Mouse (Mus musculus) embryonic facial prominence, embryonic 12.5 days (tissue): ENCODE results near the gene Gm973. TPM values are rescaled to one million over a fixed set of nuclear protein-coding genes. Genes with fewer than 3 reads are reported as not detected.

Experiments used
- ATAC-seq: fragments of 200-750 bp; cut with Nextera tagmentation; 2 replicates; pipeline ENCODE4 v1.8.0; 2017; ENCODE audit not compliant: insufficient number of reproducible peaks, insufficient read depth, low FRiP score, low TSS enrichment
- H3K27ac ChIP-seq: fragments of 300-500 bp; sonication (generic); 2 replicates; pipeline ENCODE4 v1.5.1; 2016; ENCODE audit warnings: mild to moderate bottlenecking
- H3K27me3 ChIP-seq: fragments of 300-500 bp; sonication (generic); 2 replicates; pipeline ENCODE4 v1.6.1; 2016; ENCODE audit warnings: mild to moderate bottlenecking, moderate library complexity
- H3K36me3 ChIP-seq: fragments of 300-500 bp; sonication (generic); 2 replicates; pipeline ENCODE4 v1.6.1; 2016; ENCODE audit warnings: mild to moderate bottlenecking
- H3K4me1 ChIP-seq: fragments of 300-500 bp; sonication (generic); 2 replicates; pipeline ENCODE4 v1.6.1; 2016
- H3K4me2 ChIP-seq: fragments of 300-500 bp; sonication (generic); replicated peaks from 2 replicates; pipeline ENCODE4 v1.6.1; 2016; ENCODE audit warnings: mild to moderate bottlenecking, moderate library complexity
- H3K4me3 ChIP-seq: fragments of 300-500 bp; sonication (generic); 2 replicates; pipeline ENCODE4 v1.5.1; 2016; ENCODE audit warnings: mild to moderate bottlenecking
- H3K9ac ChIP-seq: fragments of 300-500 bp; sonication (generic); 2 replicates; pipeline ENCODE4 v1.6.1; 2016; ENCODE audit warnings: mild to moderate bottlenecking, moderate library complexity
- H3K9me3 ChIP-seq: fragments of 300-500 bp; sonication (generic); 2 replicates; pipeline ENCODE4 v1.6.1; 2016; ENCODE audit warnings: mild to moderate bottlenecking, moderate library complexity
- WGBS: fragments of 180-500 bp; shearing (Covaris S2); methylation state at CpG from one replicate; pipeline ENCODE4 v1.1.7; 2016; 5-methylcytosine and 5-hydroxymethylcytosine counted together
- polyA plus RNA-seq: library from polyadenylated mRNA; unstranded; fragments of >200 nt; fragmentation: Nextera tagmentation; extraction: Ambion mirVana; gene quantifications from 2 replicates; pipeline ENCODE4 v1.2.1, GENCODE M21; 2016

Gm973 gene
- polyA plus RNA-seq, 1 experiment from 2014 or later = 0.82 TPM

DNA sequence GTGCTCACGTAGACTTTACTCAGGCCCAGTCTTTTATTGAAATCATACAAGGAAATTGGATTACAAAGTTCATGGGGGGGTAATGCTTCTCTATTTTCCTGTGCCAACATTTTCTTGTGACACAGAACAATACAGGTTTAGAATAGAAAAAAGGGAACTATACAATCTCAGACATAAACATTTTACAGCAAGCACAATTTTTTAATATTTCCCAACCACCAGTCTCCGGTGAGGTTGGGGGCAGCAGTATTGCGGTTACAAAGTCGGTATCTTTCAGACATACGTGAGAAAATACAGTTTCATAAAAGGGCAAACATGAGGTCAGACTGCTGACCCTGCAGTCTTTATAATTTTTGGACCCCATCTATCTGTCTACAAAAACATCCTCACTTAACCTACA is 20.1 kb upstream of the Gm973 start:
- Histone ChIP-seq H3K4me1 (peaks cover 26% of the 10 kb centered on the region), H3K9ac (no peak overlapping the region), H3K9me3 (no peaks in the 10 kb centered on the region), H3K4me3 (no peak overlapping the region), H3K27me3 (no peaks in the 10 kb centered on the region), H3K4me2 (no peak overlapping the region), H3K36me3 (0 out of 2 replicates have a peak, but pooled peaks cover 2% of the 10 kb centered on the region), H3K27ac (no peak overlapping the region)
- ATAC-seq = no peak
- 88% methylated on average over 5 of the region's 5 CpGs for WGBS

DNA sequence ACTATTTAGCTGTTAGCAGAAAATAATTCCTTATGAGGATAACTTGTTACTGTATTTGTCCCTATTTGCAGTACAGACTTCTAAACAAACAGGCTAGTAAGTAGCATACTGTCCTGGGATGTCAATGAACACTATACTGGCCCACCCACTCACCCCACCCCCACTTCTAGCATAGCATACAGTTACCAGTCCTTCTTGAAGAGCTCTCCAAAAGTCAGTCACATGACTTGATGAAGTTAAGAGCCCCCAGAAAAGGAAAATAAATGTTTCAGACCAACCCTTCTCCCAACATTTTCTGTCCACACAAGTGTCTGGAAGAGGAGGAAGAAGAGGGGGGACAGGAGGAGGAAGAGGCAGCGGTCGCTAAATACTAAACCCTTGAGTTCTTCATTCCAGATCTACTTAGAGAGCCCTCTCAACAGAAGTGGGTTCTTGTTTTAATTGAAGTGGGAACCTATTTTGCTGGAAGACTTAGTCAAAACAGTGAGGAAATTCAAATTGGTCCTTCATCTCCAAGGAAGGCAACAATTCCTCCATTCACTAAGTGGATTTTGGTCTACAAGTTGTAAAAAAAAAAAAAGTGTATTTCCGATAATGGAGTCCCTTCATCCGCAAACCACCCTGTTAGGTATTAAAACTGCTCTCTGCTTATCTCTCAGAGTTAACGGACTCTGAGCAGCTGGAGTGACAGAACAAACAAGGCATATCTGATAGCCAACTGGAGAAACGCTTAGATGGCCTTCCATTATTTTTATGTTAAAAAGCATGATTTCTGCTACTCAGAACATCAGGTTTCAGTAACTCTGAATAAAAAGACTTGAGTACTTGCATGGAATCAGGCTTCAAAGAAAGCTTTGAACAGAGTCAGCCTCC is 18.1 kb upstream of the Gm973 start:
- no peaks in the 10 kb centered on the region for H3K36me3 ChIP-seq
- 76% methylated on average over 6 of the region's 6 CpGs for WGBS
- ATAC-seq = no peak

DNA sequence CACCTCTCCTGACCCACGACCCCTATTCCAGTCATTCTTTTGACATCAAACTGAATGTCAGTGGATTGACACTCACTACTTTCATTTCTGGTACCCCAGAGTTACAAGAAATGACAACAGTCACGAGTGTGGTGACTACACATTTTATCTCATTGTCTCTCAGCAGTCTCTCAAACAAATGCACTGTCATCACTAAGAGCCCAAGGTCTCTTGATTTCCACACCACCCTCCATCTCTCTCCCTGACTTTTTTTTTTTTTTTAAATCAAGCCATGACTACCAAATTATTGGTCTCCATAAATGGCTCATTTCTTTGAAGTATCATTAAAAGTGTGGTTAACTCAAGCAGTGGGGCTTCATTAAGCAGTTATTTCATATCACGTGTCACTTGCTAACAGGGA is 16.7 kb upstream of the Gm973 start:
- ATAC-seq = no peak
- H3K4me3 ChIP-seq = no peak overlapping the region
- H3K36me3 ChIP-seq = no peaks in the 10 kb centered on the region
- 75% methylated on average over 3 of the region's 3 CpGs for WGBS
- peaks cover 8% of the 10 kb centered on the region; the same call in 1 of the 2 replicates for H3K4me1 ChIP-seq
- no peaks in the 10 kb centered on the region for H3K9me3 ChIP-seq
- H3K4me2 ChIP-seq = no peak overlapping the region
- H3K9ac ChIP-seq = no peak overlapping the region
- no peaks in the 10 kb centered on the region for H3K27me3 ChIP-seq
- no peak overlapping the region for H3K27ac ChIP-seq

More for the DNA sequence above, 18.1 kb upstream of the Gm973 start:
- Histone ChIP-seq H3K27ac (no peak overlapping the region), H3K4me2 (no peak overlapping the region), H3K9me3 (no peaks in the 10 kb centered on the region), H3K4me1 (peaks cover 9% of the 10 kb centered on the region), H3K4me3 (no peak overlapping the region), H3K9ac (no peak overlapping the region), H3K27me3 (no peaks in the 10 kb centered on the region)

DNA sequence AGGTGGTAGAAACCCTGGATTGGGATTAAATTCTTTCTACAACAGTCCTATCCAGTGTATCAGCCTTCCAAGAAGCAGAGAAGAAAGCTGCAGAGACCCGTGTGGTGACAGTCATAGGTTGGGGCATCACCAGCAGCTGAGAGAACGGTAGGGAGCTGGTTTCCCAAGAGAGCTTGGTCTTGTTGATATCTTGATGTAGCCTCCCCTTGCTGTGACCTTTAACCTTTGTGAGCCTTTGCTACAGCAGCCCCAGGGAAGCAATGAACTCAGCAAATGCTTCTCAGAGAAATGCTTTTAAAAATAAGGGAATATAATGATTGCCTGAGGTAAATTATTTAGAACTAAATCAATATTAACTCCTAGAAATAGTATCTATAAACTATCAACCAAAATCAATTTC is 13.7 kb upstream of the Gm973 start:
- 53% methylated on average over 2 of the region's 2 CpGs for WGBS
- ATAC-seq = no peak

DNA sequence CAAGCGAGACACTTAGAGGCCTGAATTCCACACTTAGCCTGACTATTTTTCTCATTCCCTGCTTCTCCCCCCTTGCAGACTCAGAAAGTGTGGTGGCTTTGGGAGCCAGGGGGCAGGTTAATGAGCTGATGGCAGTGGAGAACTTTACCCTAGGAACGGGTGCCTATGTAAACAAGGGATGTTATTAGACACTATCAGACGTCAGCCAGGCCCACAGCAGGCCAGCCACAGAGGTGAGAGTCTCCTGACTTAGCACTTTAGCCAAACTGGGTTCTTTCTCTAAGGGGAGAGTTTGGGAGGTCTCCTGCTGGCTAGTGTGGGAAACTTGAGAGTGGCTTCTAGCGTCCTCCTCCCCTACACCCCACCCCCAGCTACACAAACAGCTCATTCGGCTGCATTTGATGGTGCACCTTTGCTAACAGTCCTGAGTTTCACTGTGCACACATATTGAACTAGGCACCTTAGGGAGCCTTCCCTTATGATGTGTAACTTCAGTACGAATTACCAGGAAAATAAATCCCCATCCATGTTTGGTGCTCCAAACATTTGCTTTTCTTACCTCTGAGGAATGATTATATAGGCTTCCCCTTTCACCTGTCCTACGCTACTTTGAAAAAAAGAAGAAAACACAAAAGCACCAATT is 12.3 kb upstream of the Gm973 start:
- H3K4me2 ChIP-seq = no peak overlapping the region
- no peaks in the 10 kb centered on the region for H3K27me3 ChIP-seq
- peaks cover 8% of the 10 kb centered on the region for H3K4me1 ChIP-seq
- H3K27ac ChIP-seq = no peak overlapping the region
- H3K9ac ChIP-seq = no peak overlapping the region
- no peaks in the 10 kb centered on the region for H3K36me3 ChIP-seq
- H3K9me3 ChIP-seq = no peaks in the 10 kb centered on the region
- no peak overlapping the region for H3K4me3 ChIP-seq
- ATAC-seq = no peak
- WGBS = 40% methylated on average over 7 of the region's 7 CpGs

More for the DNA sequence above, 13.7 kb upstream of the Gm973 start:
- Histone ChIP-seq H3K27me3 (no peaks in the 10 kb centered on the region), H3K4me1 (peaks cover 8% of the 10 kb centered on the region; the same call in 1 of the 2 replicates), H3K4me2 (no peak overlapping the region), H3K9ac (no peak overlapping the region), H3K9me3 (no peaks in the 10 kb centered on the region), H3K4me3 (no peak overlapping the region), H3K27ac (no peak overlapping the region), H3K36me3 (no peaks in the 10 kb centered on the region)

DNA sequence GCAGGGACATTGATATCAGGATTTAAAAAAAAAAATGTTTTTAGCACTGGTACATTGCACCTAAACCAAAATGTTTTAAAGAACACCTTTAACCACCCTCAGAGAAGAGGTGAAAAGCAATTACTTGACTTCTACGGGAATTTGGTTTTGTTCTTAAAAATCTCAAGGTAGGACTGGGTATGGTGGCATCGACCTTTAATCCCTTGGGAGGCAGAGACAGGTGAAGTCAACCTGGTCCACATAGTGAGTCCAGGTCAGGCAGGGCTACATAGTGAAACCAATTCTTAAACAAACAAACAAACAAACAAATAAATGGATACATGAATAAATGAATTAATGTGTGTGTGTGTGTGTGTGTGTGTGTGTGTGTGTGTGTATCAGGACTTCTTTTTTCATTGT is 11.8 kb upstream of the Gm973 start:
- H3K27me3 ChIP-seq = no peaks in the 10 kb centered on the region
- H3K36me3 ChIP-seq = no peaks in the 10 kb centered on the region
- peaks cover 11% of the 10 kb centered on the region for H3K4me1 ChIP-seq
- no peaks in the 10 kb centered on the region for H3K9me3 ChIP-seq
- no peak overlapping the region for H3K9ac ChIP-seq
- no peak overlapping the region for H3K4me2 ChIP-seq
- H3K27ac ChIP-seq = no peak overlapping the region
- ATAC-seq = no peak
- 65% methylated on average over 2 of the region's 2 CpGs for WGBS
- no peak overlapping the region for H3K4me3 ChIP-seq

DNA sequence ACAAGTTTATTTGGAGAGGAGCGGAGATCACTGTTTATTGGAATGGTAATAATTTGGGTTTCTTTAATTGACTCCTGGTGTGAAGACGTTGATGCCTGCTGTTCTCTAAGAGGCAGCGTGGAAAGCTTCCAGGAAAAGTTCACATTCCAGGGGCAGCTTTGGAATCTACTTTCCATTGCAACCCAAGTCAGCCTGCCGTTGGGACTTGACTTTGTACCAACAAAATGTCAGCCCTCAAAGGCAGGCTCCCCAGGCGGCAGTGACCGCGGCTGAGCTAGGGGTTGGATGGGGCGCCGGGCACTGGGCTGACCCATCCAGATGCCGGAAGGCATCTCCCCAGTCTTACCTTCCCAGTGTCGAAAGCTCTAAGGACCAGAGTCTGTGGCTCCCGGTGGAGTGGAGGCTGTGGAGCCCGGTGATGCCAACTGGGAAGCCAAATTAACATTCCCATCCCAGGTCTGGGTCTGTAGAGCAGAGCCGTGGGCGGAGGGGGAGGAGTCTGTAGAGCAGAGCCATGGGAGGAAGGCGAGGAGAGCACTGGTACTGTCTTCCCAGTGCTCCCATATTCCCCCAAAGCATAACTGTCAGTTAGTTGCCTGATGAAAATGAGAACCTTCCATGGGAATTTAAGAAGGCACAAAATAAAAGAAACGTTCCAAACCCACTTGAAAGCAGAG is 7.5 kb upstream of the Gm973 start:
- H3K4me3 ChIP-seq = no peak overlapping the region
- no peaks in the 10 kb centered on the region for H3K36me3 ChIP-seq
- WGBS = 21% methylated on average over 17 of the region's 17 CpGs
- 0 out of 2 replicates have a peak, but pooled peaks have one; percentile 41 for ATAC-seq
- H3K9me3 ChIP-seq = no peaks in the 10 kb centered on the region
- no peak overlapping the region for H3K27ac ChIP-seq
- no peaks in the 10 kb centered on the region for H3K27me3 ChIP-seq
- H3K4me1 ChIP-seq = peaks cover 9% of the 10 kb centered on the region
- H3K4me2 ChIP-seq = no peak overlapping the region; the same call in 1 of the 2 replicates
- no peak overlapping the region for H3K9ac ChIP-seq

DNA sequence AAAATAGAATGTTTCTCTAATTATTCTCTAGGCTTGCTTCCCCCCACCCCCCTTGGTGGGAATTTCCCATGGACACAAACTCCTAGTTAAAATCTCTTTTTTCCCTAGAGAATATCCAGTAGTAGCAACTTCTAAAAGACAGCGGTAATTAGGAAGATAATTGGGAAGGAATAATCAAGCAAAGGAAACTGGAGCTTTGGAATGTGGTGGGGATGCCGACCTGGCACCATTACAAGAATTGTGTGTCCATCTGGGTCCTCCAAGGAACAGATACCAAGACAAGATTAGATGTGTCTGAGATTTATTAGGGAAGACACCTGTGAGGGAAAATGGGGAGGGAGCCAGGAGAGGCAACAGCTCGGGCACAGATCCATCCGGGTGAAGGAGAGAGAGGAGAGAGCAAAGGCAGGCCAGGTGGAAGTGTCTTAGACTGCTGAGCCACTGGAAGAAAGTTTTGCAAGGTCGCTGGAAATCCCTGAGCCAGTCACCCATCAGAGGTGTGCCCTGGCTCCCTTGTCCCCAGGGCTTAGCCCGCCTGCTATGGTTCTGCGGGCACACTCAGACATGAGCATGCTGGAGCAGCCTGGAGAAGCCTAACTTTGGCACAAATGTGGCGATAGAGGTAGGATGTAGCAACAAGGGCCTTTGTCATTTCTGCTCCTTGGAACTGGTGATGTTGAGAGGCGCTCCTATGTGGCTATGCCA is 4.3 kb upstream of the Gm973 start:
- H3K4me2 ChIP-seq = no peak overlapping the region
- no peaks in the 10 kb centered on the region for H3K9me3 ChIP-seq
- no peaks in the 10 kb centered on the region for H3K36me3 ChIP-seq
- H3K27ac ChIP-seq = no peak overlapping the region
- no peak for ATAC-seq
- WGBS = 54% methylated on average over 9 of the region's 9 CpGs
- H3K4me3 ChIP-seq = no peak overlapping the region
- H3K4me1 ChIP-seq = peaks cover 17% of the 10 kb centered on the region
- no peaks in the 10 kb centered on the region for H3K27me3 ChIP-seq
- no peak overlapping the region for H3K9ac ChIP-seq

DNA sequence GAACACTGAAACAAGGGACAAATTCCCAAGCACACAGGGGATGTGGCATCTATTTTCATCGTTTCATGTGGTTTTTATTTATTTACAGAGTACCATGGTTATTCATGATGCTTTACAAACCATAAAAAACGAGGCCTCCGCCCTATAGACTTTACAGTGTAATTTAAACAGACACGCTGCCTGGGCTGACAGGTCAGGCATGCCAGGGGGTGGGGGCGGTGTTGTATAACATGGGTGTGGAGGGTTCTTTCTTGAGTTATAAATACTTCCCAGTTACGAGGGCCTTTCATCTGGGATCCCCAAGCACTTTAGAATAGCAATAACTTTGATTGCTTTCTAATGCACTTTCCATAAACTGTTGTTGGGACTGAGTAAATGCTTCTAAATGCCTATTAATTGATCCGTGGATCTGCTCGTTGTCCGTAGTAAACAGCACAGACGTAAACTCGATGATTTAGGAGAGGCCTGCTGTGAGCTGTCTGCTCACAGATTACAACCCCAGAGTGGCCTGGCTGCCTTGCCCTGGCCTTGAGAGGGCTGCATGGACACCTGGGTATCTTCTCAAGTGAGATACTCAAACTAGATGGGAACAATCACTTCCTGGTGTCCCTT is 4.3 kb downstream of the Gm973 start:
- Histone ChIP-seq H3K4me1 (peaks cover 29% of the 10 kb centered on the region), H3K27ac (peak overlapping the region; percentile 42; the same call in 1 of the 2 replicates), H3K36me3 (no peaks in the 10 kb centered on the region), H3K4me3 (no peak overlapping the region), H3K27me3 (no peaks in the 10 kb centered on the region), H3K9me3 (no peaks in the 10 kb centered on the region), H3K9ac (no peak overlapping the region), H3K4me2 (no peak overlapping the region)
- no peak for ATAC-seq
- 35% methylated on average over 11 of the region's 11 CpGs for WGBS

DNA sequence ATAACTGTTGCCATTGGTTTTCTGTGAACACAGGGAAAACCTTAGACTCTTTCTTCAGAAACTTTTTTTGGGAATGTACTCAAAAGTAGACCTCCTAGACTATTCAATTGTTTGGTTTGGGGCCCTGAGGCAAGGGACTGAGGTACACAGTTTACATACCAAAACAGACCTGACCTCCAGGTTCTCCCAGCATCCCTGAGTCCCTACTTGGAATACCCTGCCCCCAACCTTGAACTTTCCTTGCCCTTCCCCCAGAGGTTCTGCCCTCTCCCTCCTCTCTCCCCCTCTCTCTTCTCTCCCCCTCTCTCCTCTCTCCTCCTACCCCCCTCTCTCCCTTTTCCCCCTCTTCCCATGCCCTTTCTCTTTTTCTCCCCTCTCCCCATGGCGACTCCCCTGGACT is 6.4 kb downstream of the Gm973 start:
- no peak for ATAC-seq

DNA sequence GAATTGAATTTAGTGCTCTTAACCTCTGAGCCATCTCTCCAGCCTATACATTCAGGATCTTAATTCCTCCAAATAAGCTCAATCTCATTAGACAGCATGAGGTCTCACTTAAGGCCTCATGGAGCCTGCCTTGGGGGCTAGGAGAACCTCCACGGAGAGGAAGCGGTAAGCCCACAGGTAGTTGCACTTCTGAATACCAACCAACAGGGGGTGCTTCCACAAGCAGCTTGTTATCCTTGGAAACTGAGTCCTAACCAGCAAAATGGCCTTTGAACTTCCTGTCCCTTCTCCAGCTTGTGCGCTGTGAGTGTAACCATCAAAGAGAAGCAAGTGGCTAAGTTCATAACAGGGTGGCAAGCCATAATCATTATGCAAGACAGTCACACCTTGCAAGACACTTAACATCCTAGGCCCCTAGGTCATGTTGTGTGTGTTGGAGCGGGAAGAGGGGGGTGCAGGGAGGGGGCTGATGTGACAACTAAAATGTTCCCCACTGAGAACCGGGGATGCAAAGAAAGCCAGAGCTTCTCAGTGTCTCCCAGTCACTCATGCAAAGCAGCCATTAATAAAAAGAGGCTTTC is 7.4 kb downstream of the Gm973 start:
- H3K4me1 ChIP-seq = peaks cover 15% of the 10 kb centered on the region
- no peak overlapping the region for H3K4me2 ChIP-seq
- no peak for ATAC-seq
- H3K9me3 ChIP-seq = no peaks in the 10 kb centered on the region
- 60% methylated on average over 5 of the region's 5 CpGs for WGBS
- no peak overlapping the region for H3K9ac ChIP-seq
- no peaks in the 10 kb centered on the region for H3K36me3 ChIP-seq
- no peaks in the 10 kb centered on the region for H3K27me3 ChIP-seq
- H3K27ac ChIP-seq = no peak overlapping the region
- no peak overlapping the region for H3K4me3 ChIP-seq

More for the DNA sequence above, 6.4 kb downstream of the Gm973 start:
- H3K4me2 ChIP-seq = no peak overlapping the region
- H3K36me3 ChIP-seq = no peaks in the 10 kb centered on the region
- no peak overlapping the region for H3K9ac ChIP-seq
- H3K4me3 ChIP-seq = no peak overlapping the region
- H3K27ac ChIP-seq = no peak overlapping the region
- H3K27me3 ChIP-seq = no peaks in the 10 kb centered on the region
- H3K4me1 ChIP-seq = peaks cover 16% of the 10 kb centered on the region
- WGBS = 54% methylated on average over 1 of the region's 1 CpGs
- no peaks in the 10 kb centered on the region for H3K9me3 ChIP-seq
